Mouse (Mus musculus) G1E (cell line): ENCODE results near the gene Pomp.

Experiments
- CTCF ChIP-seq: IDR thresholded peaks from 2 replicates; pipeline ENCODE4 v1.5.1; 2012; ENCODE audit warnings: low read depth, low read length, inconsistent platforms, mixed read lengths
- GATA1 ChIP-seq: IDR thresholded peaks from 2 replicates; pipeline ENCODE4 v1.6.1; 2012; ENCODE audit warnings: borderline replicate concordance, low read length, inconsistent platforms, mixed read lengths
- GATA2 ChIP-seq: IDR thresholded peaks from 2 replicates; pipeline ENCODE4 v1.6.1; 2012; ENCODE audit warnings: low read depth, low read length, inconsistent platforms, borderline replicate concordance
- POLR2AphosphoS5 ChIP-seq: IDR thresholded peaks from 2 replicates; pipeline ENCODE4 v1.6.1; 2012; ENCODE audit warnings: low read depth, low read length, inconsistent platforms; ENCODE audit not compliant: insufficient replicate concordance

DNA sequence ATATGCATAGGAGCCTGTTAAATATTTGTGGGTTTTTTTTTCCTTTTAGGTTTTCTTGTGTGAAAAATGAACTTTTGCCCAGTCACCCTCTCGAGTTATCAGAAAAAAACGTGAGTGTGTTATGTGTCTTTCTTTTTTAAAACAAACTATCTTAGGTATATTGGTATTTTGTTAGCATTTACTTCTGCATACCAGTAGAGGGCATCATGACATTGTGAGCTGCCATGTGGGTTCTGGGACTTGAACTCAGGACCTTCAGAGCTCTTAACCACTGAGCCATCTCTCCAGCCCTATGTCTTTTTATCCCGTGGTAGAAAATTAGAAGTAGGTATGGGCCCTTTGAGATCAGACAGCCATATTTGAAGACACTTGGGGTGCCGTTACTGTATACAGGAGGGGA is 8.4 kb downstream of the Pomp start:
- no peak for TF ChIP-seq CTCF
- no peak for TF ChIP-seq GATA1
- TF ChIP-seq POLR2AphosphoS5 = no peak
- no peak for TF ChIP-seq GATA2
